Mouse (Mus musculus) neutrophil, adult 5-6 weeks (primary cell): ENCODE results near the gene Zbtb24. TPM values are rescaled to one million over a fixed set of nuclear protein-coding genes. Genes with fewer than 3 reads are reported as not detected.

Experiments
- ATAC-seq: fragments of 151-379, 151-347 bp; 2 replicates; pipeline ENCODE4 v1.8.0; 2017; ENCODE audit warnings: mild to moderate bottlenecking, moderate TSS enrichment; ENCODE audit not compliant: insufficient number of reproducible peaks, poor library complexity, low FRiP score, severe bottlenecking; ENCODE audit errors: extremely low read depth
- total RNA-seq: library from RNA; stranded (forward); fragments of 200-1000 nt; gene quantifications from 2 replicates; pipeline ENCODE4 v1.2.3, GENCODE M21; 2017

The Zbtb24 gene
- total RNA-seq, 1 experiment from 2014 or later = 64.1 TPM

GRCm38 (mm10) chr10:41489294-41489693 lies 39.1 kb downstream of the Zbtb24 start:
- no peak for ATAC-seq

- ATAC-seq = peak; percentile 93
Observed at GRCm38 (mm10) chr10:41489708-41490517, 39.7 kb downstream of the Zbtb24 start, which contains the start of the genes Smpd2 and Ppil6. Smpd2 (minus strand) TSS chr10:41490369. Ppil6 (plus strand) TSS chr10:41490439.

GRCm38 (mm10) chr10:41490518-41490873 lies 40.3 kb downstream of the Zbtb24 start:
- ATAC-seq = no peak

- ATAC-seq = no peak
Observed at GRCm38 (mm10) chr10:41491111-41491510, 40.9 kb downstream of the Zbtb24 start.

- no peak for ATAC-seq
Observed at GRCm38 (mm10) chr10:41500941-41501340, 50.8 kb downstream of the Zbtb24 start.

GRCm38 (mm10) chr10:41504996-41505395 lies 54.8 kb downstream of the Zbtb24 start:
- ATAC-seq = no peak

- ATAC-seq = peak; percentile 88
Observed at GRCm38 (mm10) chr10:41505446-41505845, 55.3 kb downstream of the Zbtb24 start.

GRCm38 (mm10) chr10:41509160-41509559 lies 59.0 kb downstream of the Zbtb24 start:
- ATAC-seq = peak; percentile 52; the same call in 1 of the 2 replicates

- ATAC-seq = no peak
Observed at GRCm38 (mm10) chr10:41514301-41514700, 64.1 kb downstream of the Zbtb24 start.

GRCm38 (mm10) chr10:41514921-41515320 lies 64.7 kb downstream of the Zbtb24 start:
- no peak for ATAC-seq

Other genes with a start within 250 kb of the Zbtb24 start
- gene Fig4, start 147.1 kb upstream of the Zbtb24 start, total RNA-seq = 33.6 and 36.2 TPM in 2 replicates
- not detected in 2 replicates for gene Ak9, start 146.4 kb upstream of the Zbtb24 start, total RNA-seq
- gene Mical1, start 25.9 kb downstream of the Zbtb24 start, total RNA-seq = 255 and 263 TPM in 2 replicates
- gene Smpd2, start 40.0 kb downstream of the Zbtb24 start, total RNA-seq = 24.4 and 25.5 TPM in 2 replicates
- not detected in 2 replicates for gene Ppil6, start 40.1 kb downstream of the Zbtb24 start, total RNA-seq
- gene Cd164, start 69.0 kb downstream of the Zbtb24 start, total RNA-seq = 137 and 155 TPM in 2 replicates